Mouse (Mus musculus) heart, embryonic 12.5 days (tissue): ENCODE data around the gene Mb. TPM values are rescaled to one million over a fixed set of nuclear protein-coding genes. Genes with fewer than 3 reads are reported as not detected.

ENCODE experiments used
- ATAC-seq: fragments of 200-750 bp; cut with Nextera tagmentation; 2 replicates; pipeline ENCODE4 v1.8.0; 2017; ENCODE audit warnings: moderate TSS enrichment, moderate library complexity; ENCODE audit not compliant: insufficient number of reproducible peaks, low FRiP score
- H3K27ac ChIP-seq: fragments of 300-500 bp; sonication (generic); 2 replicates; pipeline ENCODE4 v1.5.1; 2016; ENCODE audit warnings: mild to moderate bottlenecking, moderate library complexity; ENCODE audit not compliant: poor library complexity, severe bottlenecking
- H3K27me3 ChIP-seq: fragments of 300-500 bp; sonication (generic); replicated peaks from 2 replicates; pipeline ENCODE4 v1.6.1; 2016; ENCODE audit warnings: mild to moderate bottlenecking, moderate library complexity
- H3K36me3 ChIP-seq: fragments of 300-500 bp; sonication (generic); 2 replicates; pipeline ENCODE4 v1.6.1; 2016; ENCODE audit warnings: mild to moderate bottlenecking, moderate library complexity
- H3K4me1 ChIP-seq: fragments of 300-500 bp; sonication (generic); replicated peaks from 2 replicates; pipeline ENCODE4 v1.6.1; 2016; ENCODE audit warnings: mild to moderate bottlenecking
- H3K4me2 ChIP-seq: fragments of 300-500 bp; sonication (generic); 2 replicates; pipeline ENCODE4 v1.6.1; 2016; ENCODE audit warnings: mild to moderate bottlenecking, moderate library complexity
- H3K4me3 ChIP-seq: fragments of 300-500 bp; sonication (generic); 2 replicates; pipeline ENCODE4 v1.5.1; 2016; ENCODE audit warnings: mild to moderate bottlenecking
- H3K9ac ChIP-seq: fragments of 300-500 bp; sonication (generic); 2 replicates; pipeline ENCODE4 v1.6.1; 2016; ENCODE audit warnings: mild to moderate bottlenecking, moderate library complexity
- H3K9me3 ChIP-seq: fragments of 300-500 bp; sonication (generic); replicated peaks from 2 replicates; pipeline ENCODE4 v1.6.1; 2016; ENCODE audit warnings: mild to moderate bottlenecking, moderate library complexity
- WGBS: fragments of 180-500 bp; shearing (Covaris S2); methylation state at CpG from one replicate; pipeline ENCODE4 v1.1.7; 2016; 5-methylcytosine and 5-hydroxymethylcytosine counted together
- polyA plus RNA-seq: library from polyadenylated mRNA; unstranded; fragments of >200 nt; fragmentation: Nextera tagmentation; extraction: Ambion mirVana; gene quantifications from 2 replicates; pipeline ENCODE4 v1.2.1, GENCODE M21; 2016

Gene Mb
- polyA plus RNA-seq, 1 experiment from 2014 or later: 214 TPM

GRCm38 (mm10) chr15:77014431-77014830 lies 36.0 kb downstream of the Mb start:
- Histone ChIP-seq H3K4me3 (0 out of 2 replicates have a peak overlapping the region, but pooled peaks have one; percentile 3), H3K4me1 (peaks cover 71% of the 10 kb centered on the region), H3K4me2 (peak overlapping the region; percentile 61), H3K9ac (peak overlapping the region; percentile 69), H3K27me3 (no peaks in the 10 kb centered on the region), H3K27ac (peak overlapping the region; percentile 99), H3K36me3 (peaks cover 13% of the 10 kb centered on the region; the same call in 1 of the 2 replicates), H3K9me3 (peaks cover 5% of the 10 kb centered on the region; the same call in 1 of the 2 replicates)
- no peak for ATAC-seq
- WGBS: 25% methylated on average over 6 of the region's 6 CpGs

DNA sequence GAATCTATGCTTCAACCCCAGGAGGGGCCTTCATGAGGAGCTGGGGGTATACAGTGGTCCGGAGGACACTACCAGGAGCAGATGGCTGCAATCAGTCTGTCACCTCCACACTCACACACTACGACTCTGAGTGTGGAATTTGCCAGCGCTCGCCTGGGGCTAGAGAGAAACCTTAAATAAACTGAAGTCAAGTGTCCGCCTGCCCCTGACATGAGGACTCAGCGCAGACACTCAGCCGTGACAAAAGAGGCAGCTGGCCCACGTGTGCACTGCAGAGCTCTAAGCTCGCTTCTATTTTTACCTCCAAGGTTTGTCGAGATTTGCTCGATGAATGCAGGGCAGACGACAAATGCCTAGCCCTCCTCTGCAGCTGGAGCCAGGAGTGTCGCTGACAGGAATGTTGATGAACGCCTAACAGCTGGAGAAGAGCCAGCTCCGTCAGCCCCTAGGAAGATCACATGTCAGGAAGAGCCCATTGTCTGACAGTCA lies 36.7 kb downstream of the Mb start:
- Histone ChIP-seq H3K9ac (peak overlapping the region; percentile 70), H3K27me3 (no peaks in the 10 kb centered on the region), H3K9me3 (peaks cover 5% of the 10 kb centered on the region; the same call in 1 of the 2 replicates), H3K4me1 (peaks cover 64% of the 10 kb centered on the region), H3K27ac (peak overlapping the region; percentile 99), H3K36me3 (peaks cover 13% of the 10 kb centered on the region; the same call in 1 of the 2 replicates), H3K4me2 (peak overlapping the region; percentile 61), H3K4me3 (peak overlapping the region; percentile 29)
- 10% methylated on average over 15 of the region's 15 CpGs for WGBS
- ATAC-seq: peak; percentile 75

- Histone ChIP-seq H3K4me1 (peaks cover 16% of the 10 kb centered on the region), H3K36me3 (peaks cover 8% of the 10 kb centered on the region; the same call in 1 of the 2 replicates), H3K27me3 (no peaks in the 10 kb centered on the region), H3K4me2 (no peak overlapping the region), H3K27ac (no peak overlapping the region), H3K9me3 (peaks cover 5% of the 10 kb centered on the region; the same call in 1 of the 2 replicates), H3K4me3 (no peak overlapping the region), H3K9ac (no peak overlapping the region)
- no peak for ATAC-seq
- 86% methylated on average over 6 of the region's 6 CpGs for WGBS
Measured at GRCm38 (mm10) chr15:77008851-77009250, 41.6 kb downstream of the Mb start.

GRCm38 (mm10) chr15:77003868-77004215 lies 46.6 kb downstream of the Mb start:
- H3K36me3 ChIP-seq: no peaks in the 10 kb centered on the region
- H3K4me1 ChIP-seq: peaks cover 12% of the 10 kb centered on the region
- ATAC-seq: 0 out of 2 replicates have a peak, but pooled peaks have one; percentile 27
- peaks cover 4% of the 10 kb centered on the region for H3K9me3 ChIP-seq
- no peak overlapping the region for H3K27ac ChIP-seq
- H3K9ac ChIP-seq: no peak overlapping the region
- H3K4me2 ChIP-seq: no peak overlapping the region
- 8% methylated on average over 3 of the region's 3 CpGs for WGBS
- 0 out of 2 replicates have a peak, but pooled peaks cover 7% of the 10 kb centered on the region for H3K27me3 ChIP-seq
- H3K4me3 ChIP-seq: no peak overlapping the region

DNA sequence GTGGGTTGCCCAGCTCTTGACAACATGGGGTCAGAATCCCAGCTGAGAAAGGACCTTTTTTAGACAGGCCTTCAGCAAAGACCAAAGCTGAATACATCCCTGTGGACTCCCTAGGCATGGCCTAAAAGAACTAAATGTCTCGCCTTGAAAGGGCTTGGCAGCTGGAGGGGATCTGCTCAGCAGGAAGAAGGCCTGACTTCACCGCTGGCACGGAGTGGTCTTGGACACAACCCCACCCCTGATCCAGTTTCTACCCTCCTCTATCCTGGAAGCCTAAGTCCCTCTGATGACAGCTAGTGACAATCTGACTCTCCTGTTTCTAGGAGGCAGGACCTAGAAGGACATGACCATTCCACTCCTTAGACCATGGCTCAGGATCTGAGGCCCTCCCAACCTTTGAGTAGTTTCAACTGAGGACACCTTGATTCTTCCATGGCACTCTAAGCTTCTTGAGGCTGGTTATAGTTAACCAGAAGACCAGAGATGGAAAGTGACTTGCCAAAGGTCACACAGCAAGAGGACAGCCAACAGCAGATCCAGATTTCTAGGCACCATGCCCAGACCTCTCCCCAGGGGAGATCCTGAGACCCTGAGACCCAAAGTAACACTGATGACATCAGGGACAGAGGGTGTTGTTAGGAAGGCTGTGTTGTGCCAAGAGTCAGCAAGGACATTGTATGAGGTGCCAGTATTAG lies 47.1 kb downstream of the Mb start:
- no peaks in the 10 kb centered on the region for H3K36me3 ChIP-seq
- H3K4me1 ChIP-seq: peaks cover 17% of the 10 kb centered on the region
- WGBS: 80% methylated on average over 3 of the region's 3 CpGs
- no peak for ATAC-seq
- H3K9ac ChIP-seq: no peak overlapping the region
- no peak overlapping the region for H3K27ac ChIP-seq
- H3K27me3 ChIP-seq: 0 out of 2 replicates have a peak, but pooled peaks cover 7% of the 10 kb centered on the region
- peaks cover 4% of the 10 kb centered on the region for H3K9me3 ChIP-seq
- no peak overlapping the region for H3K4me2 ChIP-seq
- no peak overlapping the region for H3K4me3 ChIP-seq

DNA sequence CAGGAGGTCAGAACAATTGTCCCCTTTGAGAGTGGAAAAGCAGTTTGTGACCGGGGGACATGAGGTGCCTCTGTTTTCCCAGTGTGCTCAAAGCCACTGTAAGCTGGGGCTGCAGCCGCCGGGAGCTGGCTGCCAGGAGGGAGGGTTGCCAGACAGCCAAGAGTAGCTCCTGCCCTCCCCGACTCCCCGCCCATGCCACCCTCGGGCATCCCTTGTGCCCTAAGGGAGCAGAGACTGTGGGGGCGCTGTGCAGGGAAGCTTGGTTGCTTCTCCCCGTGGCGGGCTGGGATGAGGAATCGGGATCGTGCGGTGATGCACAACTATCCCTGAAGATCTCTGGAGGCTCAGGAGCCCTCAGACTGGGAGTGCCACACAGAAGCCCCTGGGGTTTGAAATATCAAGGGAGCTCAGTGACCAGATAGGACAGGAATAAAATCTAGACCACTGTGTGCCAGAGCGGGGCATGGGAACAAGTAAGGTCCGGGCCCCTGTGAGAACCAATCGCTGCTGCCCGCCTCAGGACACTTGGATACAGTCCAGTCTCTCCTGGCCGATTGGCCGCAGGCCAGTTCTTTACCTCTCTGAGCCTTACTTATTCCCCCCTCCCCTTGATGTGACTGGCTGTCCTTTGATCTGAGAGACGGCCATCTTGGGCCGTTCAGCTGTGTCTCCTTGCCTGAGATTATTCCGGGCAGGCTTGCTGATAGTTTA lies 51.4 kb downstream of the Mb start:
- H3K9ac ChIP-seq: peak overlapping the region; percentile 37; the same call in 1 of the 2 replicates
- peak overlapping the region; percentile 54 for H3K4me2 ChIP-seq
- peak overlapping the region; percentile 39; the same call in 1 of the 2 replicates for H3K27ac ChIP-seq
- 33% methylated on average over 21 of the region's 21 CpGs for WGBS
- H3K27me3 ChIP-seq: 0 out of 2 replicates have a peak, but pooled peaks cover 7% of the 10 kb centered on the region
- peak overlapping the region; percentile 1; the same call in 1 of the 2 replicates for H3K4me3 ChIP-seq
- H3K4me1 ChIP-seq: peaks cover 19% of the 10 kb centered on the region
- no peaks in the 10 kb centered on the region for H3K36me3 ChIP-seq
- H3K9me3 ChIP-seq: peaks cover 4% of the 10 kb centered on the region
- 0 out of 2 replicates have a peak, but pooled peaks have one; percentile 39 for ATAC-seq

DNA sequence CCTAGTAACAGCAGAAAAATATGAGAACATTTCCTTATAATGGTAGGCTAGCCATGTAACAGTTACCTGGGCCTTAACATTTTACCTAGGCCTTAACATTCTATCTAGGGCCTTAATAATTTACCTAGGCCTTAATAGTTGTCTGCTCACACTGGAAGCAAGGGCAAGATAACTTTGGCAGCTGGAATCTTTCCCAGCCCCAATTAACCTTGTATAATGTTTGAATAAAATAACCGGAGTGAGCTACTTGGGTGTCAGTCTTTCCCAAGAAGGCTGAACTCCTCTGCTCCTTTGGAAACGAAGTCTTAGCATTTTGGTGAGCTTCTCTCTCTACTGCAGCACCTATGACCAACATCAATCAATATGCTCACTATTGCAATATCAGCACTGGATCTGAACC lies 52.4 kb downstream of the Mb start:
- no peak overlapping the region for H3K4me3 ChIP-seq
- no peaks in the 10 kb centered on the region for H3K36me3 ChIP-seq
- H3K27me3 ChIP-seq: 0 out of 2 replicates have a peak, but pooled peaks cover 7% of the 10 kb centered on the region
- H3K4me2 ChIP-seq: no peak overlapping the region
- H3K27ac ChIP-seq: no peak overlapping the region
- 75% methylated on average over 2 of the region's 2 CpGs for WGBS
- H3K9me3 ChIP-seq: peaks cover 4% of the 10 kb centered on the region
- ATAC-seq: no peak
- H3K4me1 ChIP-seq: peaks cover 16% of the 10 kb centered on the region
- no peak overlapping the region for H3K9ac ChIP-seq

- no peaks in the 10 kb centered on the region for H3K27me3 ChIP-seq
- peaks cover 13% of the 10 kb centered on the region for H3K4me1 ChIP-seq
- H3K4me2 ChIP-seq: no peak overlapping the region
- H3K4me3 ChIP-seq: no peak overlapping the region
- WGBS: 73% methylated on average over 3 of the region's 3 CpGs
- no peak overlapping the region for H3K27ac ChIP-seq
- no peak for ATAC-seq
- no peaks in the 10 kb centered on the region for H3K36me3 ChIP-seq
- H3K9ac ChIP-seq: no peak overlapping the region
- no peaks in the 10 kb centered on the region for H3K9me3 ChIP-seq
Measured at GRCm38 (mm10) chr15:76994413-76994812, 56.1 kb downstream of the Mb start.

- Histone ChIP-seq H3K27me3 (0 out of 2 replicates have a peak, but pooled peaks cover 8% of the 10 kb centered on the region), H3K9ac (peak overlapping the region; percentile 63), H3K4me1 (peaks cover 15% of the 10 kb centered on the region; the same call in 1 of the 2 replicates), H3K4me2 (peak overlapping the region; percentile 69), H3K36me3 (no peaks in the 10 kb centered on the region), H3K9me3 (peaks cover 10% of the 10 kb centered on the region; the same call in 1 of the 2 replicates), H3K4me3 (peak overlapping the region; percentile 53), H3K27ac (no peak overlapping the region)
- 7% methylated on average over 21 of the region's 21 CpGs for WGBS
- ATAC-seq: 0 out of 2 replicates have a peak, but pooled peaks have one; percentile 42
Measured at GRCm38 (mm10) chr15:76987542-76988094, 62.9 kb downstream of the Mb start.

DNA sequence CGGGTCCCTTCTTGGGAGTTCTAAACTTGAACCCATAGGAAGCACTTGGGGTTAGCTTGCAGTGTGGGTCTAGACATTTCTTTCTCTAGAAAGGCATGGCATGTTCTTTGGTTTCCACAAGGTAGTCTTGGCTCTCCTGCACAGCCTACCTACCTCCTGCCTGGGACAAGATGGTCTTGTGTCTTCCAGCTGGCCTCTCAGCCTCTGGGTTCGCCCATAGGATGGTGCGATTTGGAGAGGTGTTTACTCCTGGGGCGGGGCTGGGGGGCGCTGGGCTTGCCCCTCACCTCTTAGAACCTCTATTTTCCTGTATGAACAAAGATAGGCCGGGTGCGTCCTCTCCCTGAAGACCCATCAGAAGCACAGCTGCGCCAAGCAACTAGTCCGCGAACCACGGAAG lies 63.3 kb downstream of the Mb start:
- Histone ChIP-seq H3K27me3 (0 out of 2 replicates have a peak, but pooled peaks cover 8% of the 10 kb centered on the region), H3K4me1 (peaks cover 15% of the 10 kb centered on the region; the same call in 1 of the 2 replicates), H3K4me3 (peak overlapping the region; percentile 53), H3K9me3 (peaks cover 10% of the 10 kb centered on the region; the same call in 1 of the 2 replicates), H3K27ac (no peak overlapping the region), H3K36me3 (no peaks in the 10 kb centered on the region), H3K4me2 (peak overlapping the region; percentile 69), H3K9ac (peak overlapping the region; percentile 63)
- no peak for ATAC-seq
- 14% methylated on average over 11 of the region's 11 CpGs for WGBS
